Mouse (Mus musculus): ENCODE results near the gene Nphs1. TPM values are rescaled to one million over a fixed set of nuclear protein-coding genes. Genes with fewer than 3 reads are reported as not detected.

The Nphs1 gene
- total and polyA plus RNA-seq, 3 experiments: 1.2 to 2.3 TPM; not detected in 1

DNA sequence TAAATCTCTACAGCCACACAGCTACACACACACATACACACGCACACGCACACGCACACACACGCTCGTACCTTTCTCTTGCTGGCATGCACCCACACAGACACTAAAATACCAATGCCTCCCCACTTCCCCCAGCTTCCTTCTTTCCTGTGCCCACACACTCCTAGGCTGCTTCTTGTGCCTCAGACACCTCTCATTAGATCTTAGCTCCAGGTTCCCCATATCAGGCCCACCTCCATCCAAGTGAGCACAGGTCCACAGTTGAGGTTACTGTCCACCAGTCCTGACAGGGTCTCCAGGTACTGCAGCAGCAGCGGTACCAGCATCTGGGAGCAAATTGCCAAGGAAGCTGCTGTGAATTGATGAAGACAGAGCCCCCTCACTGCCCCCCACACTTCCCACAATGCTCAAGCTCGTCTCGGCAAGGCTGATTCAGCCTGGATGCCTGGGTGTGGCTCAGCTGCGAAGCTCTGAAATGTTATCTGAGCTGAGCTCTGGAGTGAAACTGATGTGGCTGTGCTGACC is 73.2 kb downstream of the Nphs1 start:
- TF ChIP-seq NELFE (IDR thresholded peaks at IDR 0.05; ENCODE audit: low read depth, low read length): no peak
- no peak for TF ChIP-seq BHLHE40 (IDR thresholded peaks at IDR 0.05; ENCODE audit: borderline replicate concordance, low read depth, low read length)
- no peak for TF ChIP-seq ETS1 (IDR thresholded peaks at IDR 0.05; ENCODE audit: low read depth, low read length)
- TF ChIP-seq RCOR1 (IDR thresholded peaks at IDR 0.05; ENCODE audit: low read depth, low read length): no peak
- TF ChIP-seq ZMIZ1 (IDR thresholded peaks at IDR 0.05; ENCODE audit: low read depth, low read length): no peak
- TF ChIP-seq SIN3A (IDR thresholded peaks at IDR 0.05; ENCODE audit: low read length): no peak
- TF ChIP-seq TCF12 (IDR thresholded peaks at IDR 0.05; ENCODE audit: low read depth, low read length): no peak
- TF ChIP-seq EP300 (IDR thresholded peaks at IDR 0.05; ENCODE audit: low read depth in 1 of 2, low read length in 2 of 2): no peak
- TF ChIP-seq CHD1 (IDR thresholded peaks at IDR 0.05; ENCODE audit: low read depth, low read length): no peak
- no peak for TF ChIP-seq NRF1 (IDR thresholded peaks at IDR 0.05; ENCODE audit: insufficient read depth, low read depth, low read length, poor library complexity, severe bottlenecking)
- TF ChIP-seq SMC3 (IDR thresholded peaks at IDR 0.05; ENCODE audit: low read depth, low read length): no peak
- TF ChIP-seq MXI1 (IDR thresholded peaks at IDR 0.05; ENCODE audit: low read depth, low read length): no peak
- TF ChIP-seq MAFK (IDR thresholded peaks at IDR 0.05; ENCODE audit: borderline replicate concordance, low read depth, low read length): no peak
- no peak for TF ChIP-seq ELF1 (IDR thresholded peaks at IDR 0.05; ENCODE audit: low read depth, low read length)
- no peak for TF ChIP-seq MAZ (IDR thresholded peaks at IDR 0.05; ENCODE audit: low read depth, low read length)
- TF ChIP-seq USF1 (IDR thresholded peaks at IDR 0.05; ENCODE audit: low read depth, low read length): no peak
- no peak for TF ChIP-seq MEF2A (IDR thresholded peaks at IDR 0.05; ENCODE audit: extremely low read depth, insufficient replicate concordance, low read depth, low read length, poor library complexity, severe bottlenecking)
- no peak for TF ChIP-seq UBTF (IDR thresholded peaks at IDR 0.05; ENCODE audit: borderline replicate concordance, insufficient read depth, low read depth, low read length)
- TF ChIP-seq TAL1 (IDR thresholded peaks at IDR 0.05; ENCODE audit: low read length): no peak
- Histone ChIP-seq H3K79me2 (ENCODE audit: control insufficient read depth, insufficient read depth, low read length, poor library complexity) (no peaks in the 10 kb centered on the region; the same call in 1 of the 2 replicates), H3K4me1 (ENCODE audit: control insufficient read depth in 1 of 2, insufficient read depth in 2 of 2, low read length in 2 of 2) (peaks cover 0 to 15% of the 10 kb centered on the region in 2 experiments; a peak in 2 of 4 replicates), H3K36me3 (ENCODE audit: control insufficient read depth in 1 of 2, insufficient read depth in 2 of 2, low read length in 2 of 2) (peaks cover 0 to 7% of the 10 kb centered on the region in 2 experiments; a peak in 2 of 4 replicates), H3K27ac (ENCODE audit: control insufficient read depth, low read depth, low read length) (no peak overlapping the region), H3K4me3 (ENCODE audit: control insufficient read depth in 1 of 2, insufficient read depth in 1 of 2, low read depth in 2 of 2, low read length in 2 of 2) (no peak overlapping the region), H3K9ac (ENCODE audit: control insufficient read depth, low read depth, low read length, poor library complexity, severe bottlenecking) (no peak overlapping the region), H3K9me3 (replicated peaks; ENCODE audit: insufficient read depth, low read length) (no peaks in the 10 kb centered on the region), H3K27me3 (ENCODE audit: control insufficient read depth in 1 of 2, insufficient read depth in 2 of 2, low read length in 2 of 2) (no peaks in the 10 kb centered on the region)
- no peak for DNase-seq (ENCODE audit: low read depth, low spot score)

DNA sequence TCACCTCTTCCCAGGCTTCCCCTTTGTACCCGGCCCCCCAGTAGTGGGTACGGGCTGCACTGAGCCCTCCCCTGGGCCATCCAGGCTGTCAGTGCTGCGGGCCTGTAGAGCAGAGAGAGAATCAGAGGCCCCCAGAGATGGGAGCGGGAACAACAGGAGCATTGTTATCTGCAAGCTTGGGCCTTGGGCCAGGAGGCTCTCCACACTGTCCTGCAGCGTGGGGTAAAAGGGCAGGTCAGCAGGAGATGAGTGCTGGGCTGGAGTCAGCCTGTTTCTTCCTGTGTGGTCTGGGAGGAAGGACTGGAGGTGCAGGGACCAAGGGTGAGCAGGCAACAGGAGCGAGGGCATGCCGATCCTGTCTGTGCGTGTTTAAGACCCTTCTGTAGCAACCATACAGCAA is 74.8 kb downstream of the Nphs1 start:
- Histone ChIP-seq H3K79me2 (ENCODE audit: control insufficient read depth, insufficient read depth, low read length, poor library complexity) (no peaks in the 10 kb centered on the region; the same call in 1 of the 2 replicates), H3K4me1 (ENCODE audit: control insufficient read depth in 1 of 2, insufficient read depth in 2 of 2, low read length in 2 of 2) (peaks cover 0 to 15% of the 10 kb centered on the region in 2 experiments; a peak in 2 of 4 replicates), H3K27me3 (ENCODE audit: control insufficient read depth in 1 of 2, insufficient read depth in 2 of 2, low read length in 2 of 2) (no peaks in the 10 kb centered on the region), H3K9ac (ENCODE audit: control insufficient read depth, low read depth, low read length, poor library complexity, severe bottlenecking) (no peak overlapping the region), H3K4me3 (ENCODE audit: control insufficient read depth in 1 of 2, insufficient read depth in 1 of 2, low read depth in 2 of 2, low read length in 2 of 2) (no peak overlapping the region), H3K36me3 (ENCODE audit: control insufficient read depth in 1 of 2, insufficient read depth in 2 of 2, low read length in 2 of 2) (peaks cover 0 to 13% of the 10 kb centered on the region in 2 experiments; a peak in 2 of 4 replicates), H3K9me3 (replicated peaks; ENCODE audit: insufficient read depth, low read length) (no peaks in the 10 kb centered on the region), H3K27ac (ENCODE audit: control insufficient read depth, low read depth, low read length) (no peak overlapping the region)
- TF ChIP-seq ZKSCAN1 (IDR thresholded peaks at IDR 0.05; ENCODE audit: low read depth, low read length) (no peak), NELFE (IDR thresholded peaks at IDR 0.05; ENCODE audit: low read depth, low read length) (no peak), POLR2AphosphoS2 (IDR thresholded peaks at IDR 0.05; ENCODE audit: low read length) (no peak), CTCF (IDR thresholded peaks at IDR 0.05 in 2 of 3, conservative IDR thresholded peaks at IDR 0.05 in 1 of 3; ENCODE audit: control insufficient read depth in 1 of 3, insufficient read depth in 1 of 3, low read depth in 2 of 3, low read length in 3 of 3, poor library complexity in 1 of 3, severe bottlenecking in 1 of 3) (no peak), MYC (IDR thresholded peaks at IDR 0.05; ENCODE audit: low read depth, low read length) (no peak), GATA1 (IDR thresholded peaks at IDR 0.05; ENCODE audit: low read depth, low read length) (no peak), TCF12 (IDR thresholded peaks at IDR 0.05; ENCODE audit: low read depth, low read length) (no peak), GABPA (IDR thresholded peaks at IDR 0.05; ENCODE audit: low read depth, low read length) (no peak), MAZ (IDR thresholded peaks at IDR 0.05; ENCODE audit: low read depth, low read length) (no peak), MAX (IDR thresholded peaks at IDR 0.05; ENCODE audit: low read length) (no peak), MYB (IDR thresholded peaks at IDR 0.05; ENCODE audit: low read depth, low read length) (no peak), JUND (IDR thresholded peaks at IDR 0.05; ENCODE audit: low read depth, low read length) (no peak), E2F4 (IDR thresholded peaks at IDR 0.05; ENCODE audit: borderline replicate concordance, low read depth, low read length) (no peak)
- no peak for DNase-seq (ENCODE audit: low read depth, low spot score)
